Mouse (Mus musculus) heart, adult 2 months (tissue): Measurements from ENCODE around the gene Ano10. TPM values are rescaled to one million over a fixed set of nuclear protein-coding genes. Genes with fewer than 3 reads are reported as not detected.

Experiments used
- DNase-seq, 2 experiments: peaks; one replicate each; pipeline ENCODE4 v3.0.0; 2021
- H3K27ac ChIP-seq: fragments of 200-600 bp; 2 replicates; pipeline ENCODE4 v1.8.1; 2022
- H3K27me3 ChIP-seq: fragments of 200-500 bp; 2 replicates; pipeline ENCODE4 v1.6.1; 2012; ENCODE audit warnings: mild to moderate bottlenecking, low read length, inconsistent platforms, mixed read lengths; ENCODE audit not compliant: control insufficient read depth, insufficient read depth
- H3K36me3 ChIP-seq: fragments of 200-500 bp; 2 replicates; pipeline ENCODE4 v1.6.1; 2012; ENCODE audit warnings: low read length, inconsistent platforms; ENCODE audit not compliant: control insufficient read depth, insufficient read depth
- H3K4me1 ChIP-seq: fragments of 200-500 bp; 2 replicates; pipeline ENCODE4 v1.6.1; 2011; ENCODE audit warnings: low read length; ENCODE audit not compliant: control insufficient read depth, insufficient read depth
- H3K4me3 ChIP-seq: fragments of 200-600 bp; 2 replicates; pipeline ENCODE4 v1.8.1; 2022
- H3K79me2 ChIP-seq: fragments of 200-500 bp; replicated peaks from 2 replicates; pipeline ENCODE4 v1.6.1; 2012; ENCODE audit warnings: mild to moderate bottlenecking, inconsistent platforms, low read length, moderate library complexity, mixed read lengths; ENCODE audit not compliant: control insufficient read depth, insufficient read depth
- H3K9ac ChIP-seq: fragments of 200-500 bp; 2 replicates; pipeline ENCODE4 v1.6.1; 2012; ENCODE audit warnings: low read depth, mild to moderate bottlenecking, control low read depth, inconsistent platforms, low read length, mixed read lengths
- CTCF ChIP-seq: fragments of 200-600 bp; IDR thresholded peaks from 2 replicates; pipeline ENCODE4 v1.8.1; 2022; ENCODE audit warnings: antibody characterized with exemption, mild to moderate bottlenecking, moderate library complexity
- EP300 ChIP-seq: fragments of 200-500 bp; IDR thresholded peaks from 2 replicates; pipeline ENCODE4 v1.6.1; 2011; ENCODE audit warnings: low read depth, low read length, control low read depth; ENCODE audit not compliant: insufficient read depth
- POLR2A ChIP-seq: fragments of 200-500 bp; IDR thresholded peaks from 2 replicates; pipeline ENCODE4 v1.6.1; 2011; ENCODE audit warnings: mild to moderate bottlenecking, low read depth, low read length, control low read depth; ENCODE audit not compliant: insufficient read depth
- whole genome bisulfite sequencing: fragments of 180-500 bp; shearing (Covaris S2); methylation state at CpG from one replicate; pipeline ENCODE4 v1.1.7; 2018; 5-methylcytosine and 5-hydroxymethylcytosine counted together
- intact Hi-C: fragments of 180-260 bp; cut with DNase I; formaldehyde crosslinking; loops from one replicate; pipeline ENCODE4 v1.15.1; 2025
- polyA plus RNA-seq: library from polyadenylated mRNA; depleted of rRNA; stranded (reverse); fragments of >200 nt; gene quantifications from 2 replicates; pipeline ENCODE4 v1.2.3, GENCODE M21; 2012
- total RNA-seq, 2 experiments: library from RNA; stranded (reverse); gene quantifications; 2 replicates each; pipeline ENCODE4 v1.2.3; 2021

Ano10 gene
- total and polyA plus RNA-seq, 3 experiments = 167 to 214 (median 180) TPM

GRCm38 (mm10) chr9:122186643-122187226, 107.5 kb downstream of the Ano10 start:
- intact Hi-C loops = loop anchor here (5.0 kb wide), 1 partner anchor 119 kb away; no protein-coding TSS in a partner anchor
- DNase-seq = peak; percentile 58 to 63
- Histone ChIP-seq H3K27me3 (no peaks in the 10 kb centered on the region), H3K79me2 (no peaks in the 10 kb centered on the region), H3K36me3 (peaks cover 15% of the 10 kb centered on the region; the same call in 1 of the 2 replicates), H3K9ac (peak overlapping the region; percentile 72), H3K4me3 (peak overlapping the region; percentile 41), H3K4me1 (peaks cover 38% of the 10 kb centered on the region), H3K27ac (peak overlapping the region; percentile 98)
- 0% methylated on average over 1 of the region's 1 CpGs for WGBS
- 0 out of 2 replicates have a peak, but pooled peaks have one; percentile 21 for TF ChIP-seq EP300
- no peak for TF ChIP-seq CTCF

- DNase-seq = peak in 1 of 2 experiments; percentile 49
- H3K79me2 ChIP-seq = no peaks in the 10 kb centered on the region
- H3K27me3 ChIP-seq = no peaks in the 10 kb centered on the region
- peaks cover 15% of the 10 kb centered on the region; the same call in 1 of the 2 replicates for H3K36me3 ChIP-seq
- peak overlapping the region; percentile 5; the same call in 1 of the 2 replicates for H3K9ac ChIP-seq
- H3K4me1 ChIP-seq = peaks cover 38% of the 10 kb centered on the region
- H3K27ac ChIP-seq = peak overlapping the region; percentile 98
- peak overlapping the region; percentile 9; the same call in 1 of the 2 replicates for H3K4me3 ChIP-seq
- intact Hi-C loops = loop anchor here (2.0 to 5.0 kb wide), 3 partner anchors 65 to 167 kb away; no protein-coding TSS in a partner anchor
- WGBS = 49% methylated on average over 6 of the region's 6 CpGs
- 0 out of 2 replicates have a peak, but pooled peaks have one; percentile 51 for TF ChIP-seq EP300
- TF ChIP-seq CTCF = peak; percentile 41
- TF ChIP-seq POLR2A = peak; percentile 62; the same call in 1 of the 2 replicates
Measured at GRCm38 (mm10) chr9:122185953-122186352, 108.3 kb downstream of the Ano10 start.

GRCm38 (mm10) chr9:122185061-122185460, 109.2 kb downstream of the Ano10 start:
- Histone ChIP-seq H3K4me1 (peaks cover 38% of the 10 kb centered on the region), H3K36me3 (peaks cover 15% of the 10 kb centered on the region; the same call in 1 of the 2 replicates), H3K9ac (peak overlapping the region; percentile 26), H3K27me3 (no peaks in the 10 kb centered on the region), H3K27ac (peak overlapping the region; percentile 98), H3K79me2 (no peaks in the 10 kb centered on the region), H3K4me3 (no peak overlapping the region)
- DNase-seq = peak; percentile 79 to 85
- intact Hi-C loops = loop anchor here (2.0 to 5.0 kb wide), 3 partner anchors 64 to 166 kb away; no protein-coding TSS in a partner anchor
- 5% methylated on average over 2 of the region's 2 CpGs for WGBS
- TF ChIP-seq EP300 = peak; percentile 80; the same call in 1 of the 2 replicates
- TF ChIP-seq POLR2A = no peak
- TF ChIP-seq CTCF = peak; percentile 92

GRCm38 (mm10) chr9:122184329-122184728, 109.9 kb downstream of the Ano10 start:
- H3K9ac ChIP-seq = no peak overlapping the region
- no peak overlapping the region for H3K4me3 ChIP-seq
- peaks cover 15% of the 10 kb centered on the region; the same call in 1 of the 2 replicates for H3K36me3 ChIP-seq
- intact Hi-C loops = loop anchor here (2.0 kb wide), 2 partner anchors 64 to 166 kb away; no protein-coding TSS in a partner anchor
- no peak for DNase-seq
- H3K4me1 ChIP-seq = peaks cover 38% of the 10 kb centered on the region
- peak overlapping the region; percentile 98 for H3K27ac ChIP-seq
- TF ChIP-seq POLR2A (no peak), CTCF (no peak), EP300 (no peak)
- WGBS = 73% methylated on average over 3 of the region's 3 CpGs
- H3K27me3 ChIP-seq = no peaks in the 10 kb centered on the region
- no peaks in the 10 kb centered on the region for H3K79me2 ChIP-seq

GRCm38 (mm10) chr9:122183074-122183473, 111.1 kb downstream of the Ano10 start:
- WGBS = 83% methylated on average over 4 of the region's 4 CpGs
- TF ChIP-seq POLR2A = no peak
- no peak for TF ChIP-seq CTCF
- TF ChIP-seq EP300 = no peak

GRCm38 (mm10) chr9:122180105-122180504, 114.1 kb downstream of the Ano10 start:
- Histone ChIP-seq H3K79me2 (no peaks in the 10 kb centered on the region), H3K27ac (no peak overlapping the region), H3K4me1 (peaks cover 28% of the 10 kb centered on the region), H3K4me3 (no peak overlapping the region), H3K36me3 (no peaks in the 10 kb centered on the region), H3K9ac (no peak overlapping the region), H3K27me3 (no peaks in the 10 kb centered on the region)
- intact Hi-C loops = no loop called here
- no peak for TF ChIP-seq POLR2A
- TF ChIP-seq EP300 = no peak
- no peak for TF ChIP-seq CTCF
- no peak for DNase-seq
- 82% methylated on average over 3 of the region's 3 CpGs for WGBS

More at GRCm38 (mm10) chr9:122183074-122183473, 111.1 kb downstream of the Ano10 start:
- Histone ChIP-seq H3K9ac (no peak overlapping the region), H3K79me2 (no peaks in the 10 kb centered on the region), H3K4me1 (peaks cover 38% of the 10 kb centered on the region), H3K4me3 (no peak overlapping the region), H3K27me3 (no peaks in the 10 kb centered on the region), H3K27ac (peak overlapping the region; percentile 98), H3K36me3 (peaks cover 12% of the 10 kb centered on the region; the same call in 1 of the 2 replicates)
- no peak for DNase-seq
- intact Hi-C loops = no loop called here
